Comparison of ENCODE assay signal across 21 mouse cellular contexts in genomic region chr11:41945471-41945870, GRCm38 (mm10). TPM values are rescaled to one million over a fixed set of nuclear protein-coding genes. Genes with fewer than 3 reads are reported as not detected.
"Had no signal": no experiment of that assay in that cellular context is flagged by ENCODE, and none has a peak within 500 bp of the region (broad histone marks: within the 10 kb centered on the region; RNA-seq: fewer than 3 reads in every experiment).

No protein-coding gene starts in this region.

- H3K4me2 ChIP-seq: lung, embryonic 15.5 days; midbrain, embryonic 11.5 days; midbrain, embryonic 13.5 days; midbrain, embryonic 15.5 days; neural tube, embryonic 12.5 days; stomach, embryonic 15.5 days had no signal

- H3K36me3 ChIP-seq: lung, embryonic 15.5 days; midbrain, embryonic 13.5 days; midbrain, embryonic 15.5 days; neural tube, embryonic 12.5 days; stomach, embryonic 15.5 days had no signal

- H3K4me1 ChIP-seq: lung, embryonic 15.5 days; megakaryocyte, embryonic 14.5 days; midbrain, embryonic 13.5 days; midbrain, embryonic 15.5 days; neural tube, embryonic 12.5 days; stomach, embryonic 15.5 days had no signal

- H3K27ac ChIP-seq: lung, embryonic 15.5 days; macrophage; midbrain, embryonic 13.5 days; midbrain, embryonic 15.5 days; neural tube, embryonic 12.5 days; stomach, embryonic 15.5 days; stomach, postnatal 0 days had no signal

- DNase-seq: lung, adult 2 months; lung, postnatal 14 days; lung, postnatal 36 days; right cerebral cortex, adult 18-20 months; right cerebral cortex, postnatal 25 days; thymus, adult 2 months; thymus, postnatal 25 days; thymus, postnatal 4 days had no signal

- H3K9ac ChIP-seq: lung, embryonic 15.5 days; midbrain, embryonic 13.5 days; midbrain, embryonic 15.5 days; neural tube, embryonic 12.5 days; stomach, embryonic 15.5 days had no signal

- H3K27me3 ChIP-seq: lung, embryonic 15.5 days; megakaryocyte, embryonic 14.5 days; midbrain, embryonic 13.5 days; midbrain, embryonic 15.5 days; neural tube, embryonic 12.5 days; stomach, embryonic 15.5 days had no signal

- H3K9me3 ChIP-seq: lung, embryonic 15.5 days; megakaryocyte, embryonic 14.5 days; midbrain, embryonic 13.5 days; midbrain, embryonic 15.5 days; neural tube, embryonic 12.5 days; stomach, embryonic 15.5 days had no signal

- ATAC-seq: lung, postnatal 0 days; midbrain, embryonic 13.5 days; midbrain, embryonic 15.5 days had no signal

- H3K4me3 ChIP-seq: lung, embryonic 15.5 days; megakaryocyte, embryonic 14.5 days; midbrain, embryonic 13.5 days; midbrain, embryonic 15.5 days; neural tube, embryonic 12.5 days; stomach, embryonic 15.5 days had no signal

RNA-seq across cellular contexts. Expression of gene Gabrg2, which starts 55.2 kb away (rescaled TPM):
- polyA plus RNA-seq: lung, adult 2 months; lung, postnatal 0 days; macrophage; spleen, adult 2 months; testis, adult 2 months; thymus, adult 2 months; urinary bladder, adult 2 months had no signal
